Mouse (Mus musculus) erythroblast, adult 5-6 weeks (primary cell): ENCODE results near the gene Pear1. TPM values are rescaled to one million over a fixed set of nuclear protein-coding genes. Genes with fewer than 3 reads are reported as not detected.

Experiments used
- ATAC-seq: replicated peaks from 2 replicates; pipeline ENCODE4 v1.8.0; 2016; ENCODE audit warnings: moderate number of reproducible peaks, mild to moderate bottlenecking, moderate TSS enrichment, inconsistent platforms; ENCODE audit not compliant: poor library complexity, low FRiP score, severe bottlenecking
- total RNA-seq, 2 experiments: library from RNA; stranded (forward) in 1 of 2; stranded (reverse) in 1 of 2; fragments of 150-400 nt in 1 of 2; fragments of 200-764, 138-1000 nt in 1 of 2; gene quantifications; 2 replicates each; pipeline versions ENCODE4 v1.2.3 to v1.2.4; 2015 to 2017; ENCODE audit warnings: low replicate concordance in 2 of 2

Gene Pear1
- total RNA-seq, 2 experiments from 2014 or later: 1.9 TPM; not detected in 1

DNA sequence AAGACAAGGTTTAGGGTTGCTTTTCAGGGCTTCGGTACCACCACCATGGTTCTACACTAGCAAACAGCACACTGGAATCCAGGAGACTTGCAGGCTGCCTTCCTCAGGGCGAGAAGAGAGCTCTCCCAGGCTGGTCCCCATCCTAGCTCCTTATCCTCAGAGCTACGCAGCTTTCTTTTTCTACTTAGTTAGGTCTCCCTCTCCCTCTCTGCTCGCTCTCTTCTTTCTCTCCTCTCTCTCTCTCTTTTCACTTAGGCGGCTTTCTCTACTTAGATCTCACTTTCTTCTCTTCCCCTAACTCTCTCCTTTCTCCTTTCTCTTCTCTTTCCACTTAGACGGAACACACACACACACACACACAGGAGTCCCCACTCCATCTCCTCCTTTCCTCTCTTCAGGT is 55.7 kb downstream of the Pear1 start:
- no peak for ATAC-seq

GRCm38 (mm10) chr3:87767764-87768163 is 56.3 kb downstream of the Pear1 start:
- ATAC-seq: no peak

- ATAC-seq: no peak
Observed at GRCm38 (mm10) chr3:87766284-87766667, 57.8 kb downstream of the Pear1 start.

DNA sequence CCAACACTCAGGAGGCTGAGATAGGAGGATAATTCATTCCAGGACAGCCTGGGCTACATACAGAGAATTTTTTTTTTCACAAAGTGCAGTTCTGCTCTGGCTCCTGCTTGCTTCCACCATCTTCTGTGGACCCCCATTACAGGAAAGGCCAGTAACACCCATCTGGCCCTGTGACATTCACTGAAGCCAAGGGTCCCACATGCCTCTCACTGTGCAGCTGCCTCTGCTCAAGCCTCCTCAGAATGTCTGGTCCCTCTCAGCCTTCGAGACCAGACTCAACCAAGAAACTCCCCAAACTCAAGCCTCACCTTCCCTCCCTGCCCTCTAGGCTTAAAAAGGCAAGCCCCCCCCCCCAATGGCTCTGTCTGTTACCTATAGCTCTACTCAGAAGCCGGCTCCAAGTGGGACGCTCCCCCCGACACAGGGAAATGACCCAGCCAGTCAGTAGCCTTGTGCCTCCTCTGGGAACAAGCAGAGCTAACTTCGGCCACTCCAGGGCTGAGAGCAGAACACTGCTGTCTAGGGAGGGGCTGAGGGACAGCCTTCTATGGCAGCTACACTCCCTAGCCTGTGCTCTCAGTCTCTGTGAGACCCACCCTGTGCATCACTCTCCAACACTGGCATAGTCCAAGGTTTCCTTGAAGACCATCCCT is 58.3 kb downstream of the Pear1 start:
- no peak for ATAC-seq

DNA sequence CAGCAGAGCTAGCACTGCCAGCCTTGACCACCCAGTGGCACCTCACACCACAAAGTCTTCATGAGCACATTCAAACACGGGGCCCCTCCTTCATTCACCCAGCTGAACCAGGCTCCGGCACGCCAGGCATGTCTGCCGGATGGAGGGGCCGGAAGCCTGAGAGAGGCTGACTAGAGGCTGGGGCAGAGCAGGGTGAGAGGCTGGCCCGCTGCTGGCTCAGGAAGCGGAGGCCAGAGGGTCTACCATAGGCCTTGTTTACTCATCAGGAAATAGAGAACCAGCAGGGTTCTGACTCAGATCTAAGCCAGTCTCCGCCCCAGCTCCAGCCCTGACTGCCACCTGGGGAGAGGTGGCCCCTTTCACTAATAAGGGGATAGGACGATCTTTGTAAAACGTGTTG is 59.0 kb downstream of the Pear1 start:
- ATAC-seq: no peak

DNA sequence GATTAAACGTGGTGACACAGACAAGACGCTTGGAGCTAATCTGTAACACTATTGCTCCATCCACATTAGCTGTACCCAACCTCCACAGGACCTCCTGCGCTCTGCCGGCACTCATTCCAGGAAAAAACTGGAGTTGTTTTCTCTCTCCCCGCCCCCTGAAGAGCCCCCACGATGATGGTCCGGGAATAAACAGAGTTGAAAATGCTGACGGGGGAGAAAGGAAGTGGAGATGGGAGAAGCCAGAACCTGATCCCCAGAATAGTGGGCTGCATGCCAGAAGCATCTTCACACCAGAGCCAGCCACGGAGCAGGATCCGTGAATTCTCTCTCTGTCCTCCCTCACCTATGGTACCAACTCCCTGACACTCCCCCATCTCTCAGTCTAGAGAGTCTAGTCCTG is 59.6 kb downstream of the Pear1 start:
- no peak for ATAC-seq

DNA sequence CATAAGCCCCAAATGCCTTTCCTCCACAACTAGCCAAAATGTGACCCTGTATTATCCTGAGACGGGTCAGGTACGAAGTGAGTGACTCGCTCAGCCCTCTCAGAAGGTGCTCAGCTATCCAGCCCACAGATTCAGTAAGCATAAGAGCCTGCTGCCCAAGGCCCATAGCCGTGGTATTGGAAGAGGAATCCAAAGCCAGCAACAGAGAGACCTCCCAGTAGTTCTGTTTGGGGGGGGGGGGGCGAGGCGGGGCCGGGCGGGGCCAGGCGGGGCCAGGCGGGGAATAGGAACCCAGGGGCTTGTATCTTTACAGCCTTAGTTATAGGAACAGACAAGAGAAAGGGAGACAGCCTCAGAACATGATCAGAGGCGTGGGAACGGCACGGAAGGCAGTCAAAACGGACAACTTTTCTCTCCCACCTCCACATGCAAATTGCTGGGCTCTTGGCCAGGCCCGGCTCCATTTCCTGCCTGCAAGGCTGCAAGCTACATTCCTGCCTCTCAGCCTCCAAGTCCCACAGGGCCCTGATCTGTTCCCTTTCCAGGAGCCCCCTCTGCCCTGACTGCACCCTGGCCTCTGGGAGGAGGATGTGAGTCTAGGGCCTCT is 60.3 kb downstream of the Pear1 start:
- no peak for ATAC-seq

DNA sequence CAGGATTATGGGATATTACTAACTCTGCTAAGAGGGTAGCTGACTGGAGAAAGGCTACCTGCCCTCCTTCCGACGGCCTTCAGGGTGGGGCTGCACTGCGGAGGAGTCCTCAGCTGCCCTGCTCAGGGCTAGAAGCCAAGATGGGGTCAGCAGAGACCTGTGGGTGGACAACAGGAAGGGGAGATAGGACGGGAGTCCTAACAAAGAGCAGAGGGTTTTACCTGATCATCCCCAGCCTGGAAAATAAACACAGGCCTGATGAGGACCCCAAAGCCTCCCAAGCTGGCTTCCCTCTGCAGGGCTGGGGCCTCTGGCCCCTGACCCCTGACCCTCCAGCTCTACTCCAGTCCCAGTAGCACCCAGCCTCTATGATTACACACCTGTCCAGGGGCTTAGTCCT is 60.9 kb downstream of the Pear1 start:
- no peak for ATAC-seq

DNA sequence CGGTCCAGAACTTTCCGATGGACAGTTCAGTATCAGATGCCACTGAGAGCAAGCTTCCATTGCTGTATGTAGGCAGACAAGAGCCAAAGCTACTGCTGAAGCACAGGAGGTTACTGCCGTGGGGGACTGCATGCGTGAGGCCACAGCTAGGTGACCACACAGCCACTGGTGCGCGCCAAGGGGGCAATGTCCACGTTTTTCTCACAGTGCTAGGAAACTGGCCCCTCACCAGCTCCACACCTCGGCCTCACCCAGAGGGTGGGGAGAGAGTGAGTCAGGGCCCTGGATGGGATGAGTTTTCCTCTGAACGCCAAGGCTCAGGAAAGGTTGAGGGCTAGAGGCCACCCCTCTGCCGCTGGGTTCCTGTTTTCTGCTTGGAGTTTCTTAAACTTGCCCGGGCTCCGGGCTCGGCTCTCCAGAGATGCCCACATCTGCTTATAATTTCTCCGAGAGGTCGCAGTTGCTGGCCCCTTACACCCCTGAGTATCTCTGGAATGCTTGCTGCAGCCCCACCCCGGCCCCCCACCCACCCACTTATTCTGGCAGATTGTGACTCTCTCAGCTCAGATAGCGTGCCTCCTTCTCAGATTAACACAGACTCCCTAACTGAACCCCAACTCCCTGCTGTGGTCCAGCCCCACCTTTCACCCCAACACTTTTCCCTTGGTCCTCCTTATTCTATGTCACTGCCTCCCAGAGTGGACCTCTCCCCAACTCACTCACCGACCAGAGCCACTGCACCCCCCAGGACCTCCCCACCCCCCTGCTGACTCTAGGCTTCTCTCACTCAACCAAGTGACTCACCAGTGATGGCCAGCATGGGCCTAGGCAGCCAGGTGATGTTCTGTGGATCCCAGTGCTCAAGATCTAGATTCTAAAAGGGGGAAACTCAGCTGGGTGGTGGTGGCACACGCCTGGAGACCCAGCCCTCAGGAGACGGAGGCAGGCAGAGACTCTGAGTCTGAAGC is 62.4 kb downstream of the Pear1 start:
- no peak for ATAC-seq

GRCm38 (mm10) chr3:87758641-87759040 is 65.5 kb downstream of the Pear1 start:
- ATAC-seq: no peak

DNA sequence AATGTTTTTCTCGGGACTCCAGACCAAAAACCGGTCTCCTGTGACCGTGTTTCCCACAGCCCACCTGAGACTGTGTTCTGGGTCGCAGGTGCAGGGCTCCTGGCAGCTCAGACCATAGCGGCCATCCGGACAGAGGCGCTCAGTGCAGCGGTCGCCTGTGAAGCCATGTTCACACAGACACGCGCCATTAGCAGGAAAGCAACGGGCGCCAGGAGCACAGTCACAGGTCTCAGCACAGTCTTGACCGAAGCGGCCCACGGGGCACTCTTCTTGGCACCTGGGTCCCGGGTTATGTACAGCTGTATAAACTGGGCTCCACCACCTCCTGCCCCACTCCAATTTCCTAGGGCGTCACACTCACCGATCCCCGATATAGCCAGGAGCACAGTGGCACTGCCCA is 67.6 kb downstream of the Pear1 start:
- no peak for ATAC-seq

- no peak for ATAC-seq
Observed at GRCm38 (mm10) chr3:87755964-87756363, 68.1 kb downstream of the Pear1 start.

- ATAC-seq: no peak
Observed at GRCm38 (mm10) chr3:87753829-87754228, 70.3 kb downstream of the Pear1 start.

- no peak for ATAC-seq
Observed at GRCm38 (mm10) chr3:87752567-87752966, 71.5 kb downstream of the Pear1 start.

GRCm38 (mm10) chr3:87749977-87750376 is 74.1 kb downstream of the Pear1 start:
- ATAC-seq: no peak

GRCm38 (mm10) chr3:87749036-87749435 is 75.1 kb downstream of the Pear1 start:
- ATAC-seq: no peak

DNA sequence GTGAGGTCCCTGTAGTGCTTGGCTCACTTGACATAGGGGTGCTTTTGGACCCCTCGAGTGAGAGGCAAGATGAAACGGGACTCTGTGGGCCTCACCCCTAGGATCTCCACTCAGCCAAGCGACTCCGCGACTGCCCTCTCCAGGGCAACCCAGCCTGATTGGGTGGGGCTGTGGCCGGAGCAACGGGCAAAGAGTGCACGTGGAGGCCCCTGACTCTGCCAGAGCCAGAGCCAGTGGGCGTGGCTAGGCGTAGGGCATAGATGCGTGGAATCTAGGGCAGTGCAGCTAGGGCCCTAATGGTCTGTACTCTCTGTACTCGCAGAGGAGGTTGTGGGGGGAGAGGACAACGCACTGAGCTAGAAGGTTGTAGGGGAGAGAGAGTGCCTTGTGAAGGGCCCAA is 75.7 kb downstream of the Pear1 start, which contains the start of gene Lrrc71:
TSS of gene Lrrc71 (minus strand) at position 195 of the 400 bp plus-strand sequence.
- no peak for ATAC-seq

- ATAC-seq: no peak
Observed at GRCm38 (mm10) chr3:87745036-87745659, 79.0 kb downstream of the Pear1 start.

DNA sequence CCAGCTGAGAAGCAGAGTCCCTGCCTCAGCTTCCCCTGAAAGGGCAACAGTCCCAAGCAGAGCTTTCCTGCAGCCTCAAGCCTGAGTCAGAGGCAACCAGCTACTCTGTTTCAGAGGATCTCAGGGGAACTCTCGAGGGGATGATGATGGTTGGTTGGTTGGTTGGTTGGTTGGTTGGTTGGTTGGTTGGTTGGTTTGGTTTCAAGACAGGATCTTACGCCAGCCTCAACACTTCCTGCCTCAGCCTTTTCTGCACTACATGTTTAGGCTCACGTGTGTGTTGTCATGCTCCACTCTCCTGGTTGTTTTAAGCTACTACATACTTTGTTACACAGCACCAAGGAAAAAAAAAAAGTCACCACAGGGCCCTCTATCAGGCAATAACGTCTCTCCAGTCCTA is 80.2 kb downstream of the Pear1 start:
- no peak for ATAC-seq

DNA sequence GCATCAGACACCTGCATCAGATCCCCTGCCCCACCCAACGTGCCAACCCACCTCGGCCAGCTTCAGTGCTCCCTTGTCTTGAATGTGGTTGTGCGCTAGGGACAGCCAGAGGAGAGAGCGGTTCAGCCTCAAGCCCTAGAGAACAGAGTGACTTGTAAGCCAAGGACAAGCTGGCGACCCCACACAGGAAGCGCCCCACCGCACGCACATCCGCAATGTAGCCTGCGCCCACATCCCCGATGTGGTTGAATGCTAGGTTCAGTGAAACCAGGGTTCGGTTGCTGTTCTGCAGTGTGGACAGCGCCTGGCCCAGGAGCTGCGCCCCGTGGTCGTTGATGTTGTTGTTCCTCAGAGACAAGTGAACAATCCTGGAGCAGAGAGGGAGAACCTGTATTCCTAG is 81.4 kb downstream of the Pear1 start:
- no peak for ATAC-seq
